Mouse (Mus musculus) left cerebral cortex, postnatal 25 days (tissue): ENCODE results near the gene Ppp1r13b. TPM values are rescaled to one million over a fixed set of nuclear protein-coding genes. Genes with fewer than 3 reads are reported as not detected.
A peak's percentile ranks its signal among the peaks of the same experiment; 100 is the strongest.

Source experiments
- DNase-seq, 2 experiments: peaks; one replicate each; pipeline ENCODE4 v3.0.0; 2022; ENCODE audit warnings: low spot score in 2 of 2, mixed read lengths in 1 of 2
- intact Hi-C: fragments of 180-260 bp; cut with DNase I; formaldehyde crosslinking; loops from one replicate; pipeline ENCODE4 v1.15.1; 2025
- total RNA-seq, 2 experiments: library from RNA; stranded (reverse); gene quantifications; 2 replicates each; pipeline ENCODE4 v1.2.3; 2021

Ppp1r13b gene
- total RNA-seq, 2 experiments from 2014 or later, result 58.4 to 63.9 TPM

DNA sequence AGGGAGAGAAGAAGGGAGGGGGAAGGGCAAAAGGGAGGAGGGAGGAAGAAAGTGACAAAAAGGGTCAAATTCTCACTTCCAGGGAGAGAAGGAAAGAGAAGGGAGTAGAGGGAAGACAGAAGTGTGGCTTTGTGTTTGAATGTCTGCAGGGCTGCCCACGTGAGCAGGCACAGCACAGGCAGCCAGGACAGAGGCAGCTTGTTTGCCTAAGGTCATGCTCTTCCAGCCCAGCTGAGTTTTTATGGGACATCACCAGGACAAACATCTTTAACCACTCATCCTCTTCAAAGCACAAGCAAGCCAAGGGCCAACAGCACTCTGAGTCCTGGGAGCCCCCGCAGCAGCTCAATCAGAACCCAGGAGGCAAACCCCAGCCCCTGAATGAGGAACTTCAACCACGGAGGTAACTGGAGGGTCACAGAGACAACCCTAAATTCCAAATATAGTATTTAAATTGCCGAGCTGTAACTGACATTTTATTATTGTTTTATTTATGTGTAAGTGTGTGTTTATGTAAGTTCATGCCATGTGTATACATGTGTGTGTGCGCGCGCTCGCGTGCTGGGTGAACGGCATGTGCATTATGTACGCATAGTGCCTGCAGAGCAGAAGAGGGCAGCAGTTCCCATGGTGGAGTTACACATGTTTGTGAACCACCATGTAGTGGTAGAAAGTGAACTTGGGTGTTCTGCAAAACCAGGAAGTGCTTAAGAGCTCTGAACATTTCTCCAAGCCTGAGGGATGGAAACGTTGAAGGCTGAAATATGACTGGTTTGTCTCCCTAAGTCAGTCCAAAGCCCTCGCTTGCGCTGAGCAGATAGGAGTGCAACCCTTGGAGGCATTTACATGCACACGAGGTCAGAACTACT is 65.1 kb downstream of the Ppp1r13b start:
- intact Hi-C loops, result no loop called here
- no peak for DNase-seq

DNA sequence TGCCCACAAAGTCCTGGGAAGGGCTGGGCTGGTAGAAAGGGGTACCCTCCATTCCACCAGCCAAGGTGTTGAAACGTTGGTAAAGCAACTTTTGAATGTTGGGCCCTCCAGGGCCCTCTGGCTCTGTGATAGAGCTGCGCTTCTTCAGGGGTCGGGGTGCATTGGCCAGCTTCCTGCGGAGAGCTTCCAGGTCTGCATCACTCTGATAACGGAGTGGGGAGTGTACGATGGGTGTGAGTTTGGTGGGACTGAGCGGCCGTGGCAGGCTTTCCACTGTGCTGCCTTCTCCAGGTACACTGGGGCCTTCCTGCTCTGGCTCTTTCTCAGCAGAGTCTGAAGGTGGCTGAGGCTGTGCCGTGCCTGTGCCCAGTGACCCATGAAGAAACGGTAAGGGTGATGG is 74.5 kb downstream of the Ppp1r13b start:
- intact Hi-C loops, result no loop called here
- no peak for DNase-seq

DNA sequence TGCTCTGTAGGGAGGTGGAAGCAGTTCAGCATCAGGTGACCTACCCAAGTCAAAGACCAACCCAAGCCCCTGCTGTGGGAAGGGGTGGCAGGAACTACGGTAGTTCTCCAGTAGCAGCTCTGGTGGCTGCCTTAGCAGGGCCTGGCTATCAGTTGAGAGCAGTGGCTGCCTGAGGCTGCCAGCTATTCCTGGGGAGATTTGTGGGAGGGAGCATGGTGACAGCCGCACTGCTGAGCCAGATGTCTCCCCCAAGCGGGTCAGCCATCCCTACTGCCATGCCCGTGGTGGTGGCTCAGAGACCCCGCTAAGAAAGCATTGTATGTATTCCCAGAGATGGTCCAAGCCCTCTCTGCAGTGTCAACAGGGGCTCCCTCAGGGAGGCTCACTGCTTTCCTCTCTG is 75.3 kb downstream of the Ppp1r13b start:
- intact Hi-C loops, result no loop called here
- no peak for DNase-seq

DNA sequence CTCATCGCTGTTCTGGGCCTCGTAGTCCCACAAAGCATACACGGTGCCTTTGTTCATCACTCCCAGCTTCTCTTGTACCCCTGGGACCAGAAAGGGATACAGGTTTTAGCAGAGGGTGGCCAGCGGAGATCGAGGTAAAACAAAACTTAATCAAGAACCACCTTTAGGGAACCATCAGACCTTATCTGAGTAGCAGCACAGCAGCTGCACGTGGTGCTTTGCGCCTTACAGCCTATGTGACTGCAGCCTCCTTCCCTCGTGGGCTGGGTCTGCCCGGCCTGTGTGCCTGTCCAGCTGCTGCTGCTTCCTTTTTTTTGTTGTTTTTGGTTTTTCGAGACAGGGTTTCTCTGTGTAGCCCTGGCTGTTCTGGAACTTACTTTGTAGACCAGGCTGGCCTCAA is 77.5 kb downstream of the Ppp1r13b start:
- intact Hi-C loops, result no loop called here

DNA sequence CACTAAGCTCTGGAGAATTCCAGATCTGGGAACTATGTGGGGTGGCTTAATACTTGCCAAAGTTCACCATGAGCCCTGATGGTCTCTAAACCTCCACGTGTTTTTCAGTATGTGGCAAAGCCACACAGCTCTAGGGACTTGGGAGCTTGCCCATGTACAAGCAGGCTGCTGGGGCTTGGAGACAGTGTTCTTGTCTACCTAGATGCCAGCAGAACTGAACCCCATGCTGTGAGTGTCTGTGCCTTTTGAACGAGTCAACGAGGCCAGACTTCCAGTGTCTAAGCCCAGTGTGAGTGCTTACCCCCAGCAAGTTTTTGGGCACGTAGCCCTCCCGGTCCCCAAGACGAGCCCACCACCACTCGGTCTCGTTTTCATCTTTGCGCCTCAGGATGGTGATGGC is 78.0 kb downstream of the Ppp1r13b start:
- intact Hi-C loops, result no loop called here
- no peak for DNase-seq

More for the DNA sequence above, 77.5 kb downstream of the Ppp1r13b start:
- no peak for DNase-seq

DNA sequence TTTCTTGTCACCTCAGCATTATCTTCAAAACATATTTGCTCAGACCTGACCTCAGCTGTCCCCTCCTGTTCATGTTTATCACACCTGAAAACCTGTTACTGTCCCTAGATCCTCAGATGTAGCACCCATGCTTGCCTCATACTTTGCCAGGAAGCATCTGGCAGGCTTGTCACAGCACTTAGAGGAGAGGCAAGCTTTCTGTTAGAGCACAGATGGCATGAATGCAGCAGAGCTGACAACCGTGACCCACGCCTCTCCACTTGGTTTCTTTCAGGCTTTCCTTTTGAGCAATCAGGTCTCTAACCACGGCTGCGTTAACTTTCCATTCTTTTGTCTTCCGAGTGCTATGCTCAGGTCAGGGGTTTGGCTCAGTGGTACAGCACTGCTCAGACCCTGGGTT is 78.5 kb downstream of the Ppp1r13b start:
- intact Hi-C loops, result no loop called here
- peak in 1 of 2 experiments; percentile 56 for DNase-seq

DNA sequence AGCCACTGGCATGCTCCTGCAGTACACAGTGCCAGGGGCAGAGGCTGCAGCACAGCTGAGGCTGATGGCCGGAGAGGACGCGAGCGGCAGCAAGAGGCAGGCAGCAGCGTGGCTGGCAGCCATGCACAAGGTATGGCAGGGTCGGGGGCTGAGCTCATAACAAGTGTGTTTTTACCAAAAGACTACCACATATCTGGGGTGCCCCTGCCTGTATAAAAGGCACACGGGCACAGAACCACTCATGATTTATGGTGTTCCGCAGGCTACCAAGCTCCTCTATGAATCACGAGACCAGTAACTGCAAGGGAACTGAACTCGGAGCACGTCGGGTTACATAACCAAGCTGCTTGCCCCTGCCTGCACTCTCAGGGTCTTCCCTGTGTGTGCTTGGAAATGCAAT is 80.4 kb downstream of the Ppp1r13b start:
- intact Hi-C loops, result no loop called here
- no peak for DNase-seq

DNA sequence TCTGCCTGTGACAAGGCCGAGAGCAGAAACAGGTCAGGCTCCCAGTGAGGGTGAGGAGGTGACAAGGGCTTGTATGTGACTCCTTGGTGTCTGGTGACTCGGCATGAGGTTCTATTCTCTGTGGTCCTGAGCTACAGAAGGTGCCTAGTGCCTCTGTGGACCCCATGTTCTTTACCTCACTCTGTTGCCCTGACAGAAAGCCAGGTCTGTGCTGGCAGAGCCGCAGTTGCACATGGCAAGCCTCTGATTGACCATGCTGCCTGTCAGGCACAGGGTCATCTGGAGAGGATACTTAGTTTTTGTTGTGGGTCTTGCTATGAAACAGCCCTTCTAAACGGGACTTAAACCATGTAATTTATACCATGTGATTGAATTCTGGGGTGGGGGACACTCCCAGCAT is 86.0 kb downstream of the Ppp1r13b start:
- DNase-seq, result no peak
- intact Hi-C loops, result no loop called here

DNA sequence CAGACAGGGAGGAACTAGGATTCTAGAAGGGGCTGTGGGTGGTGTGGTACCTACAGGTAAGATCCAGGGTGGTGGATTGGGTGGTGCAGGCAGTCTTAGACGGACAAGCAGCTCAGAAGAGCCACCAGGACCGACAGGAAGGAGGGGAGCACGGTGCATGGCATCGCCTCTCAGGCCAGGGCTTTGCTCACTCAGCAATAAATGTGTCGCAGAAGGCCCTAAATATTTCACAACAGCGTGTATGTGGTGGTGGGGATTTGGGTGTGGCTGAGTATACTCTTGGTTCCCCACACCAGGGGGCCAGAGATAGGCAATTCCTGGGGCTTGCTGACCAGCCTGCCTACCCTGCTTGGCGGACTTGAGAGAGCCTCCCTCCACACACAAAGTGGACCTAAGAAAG is 87.2 kb downstream of the Ppp1r13b start:
- intact Hi-C loops, result no loop called here
- DNase-seq, result no peak

DNA sequence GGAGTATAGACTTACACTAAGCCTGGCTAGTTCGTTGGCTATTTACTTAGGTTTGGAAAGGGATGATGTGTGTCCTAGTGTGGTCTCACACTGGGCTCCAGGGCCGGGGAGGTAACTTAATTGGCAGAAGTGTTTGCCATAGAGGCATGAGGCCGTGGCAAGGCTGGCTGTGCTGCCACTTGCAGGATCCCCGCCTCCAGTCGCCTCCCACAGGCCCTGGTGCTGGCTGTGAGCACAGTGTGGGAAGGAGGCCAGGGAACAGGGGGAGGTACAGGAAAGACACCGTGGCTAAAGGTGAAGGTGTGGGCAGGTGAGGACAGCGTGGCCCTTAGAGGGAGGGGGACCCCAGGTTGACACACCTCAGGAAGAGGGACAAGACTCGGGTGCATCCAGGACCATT is 88.0 kb downstream of the Ppp1r13b start:
- intact Hi-C loops, result no loop called here
- DNase-seq, result peak in 1 of 2 experiments; percentile 40

DNA sequence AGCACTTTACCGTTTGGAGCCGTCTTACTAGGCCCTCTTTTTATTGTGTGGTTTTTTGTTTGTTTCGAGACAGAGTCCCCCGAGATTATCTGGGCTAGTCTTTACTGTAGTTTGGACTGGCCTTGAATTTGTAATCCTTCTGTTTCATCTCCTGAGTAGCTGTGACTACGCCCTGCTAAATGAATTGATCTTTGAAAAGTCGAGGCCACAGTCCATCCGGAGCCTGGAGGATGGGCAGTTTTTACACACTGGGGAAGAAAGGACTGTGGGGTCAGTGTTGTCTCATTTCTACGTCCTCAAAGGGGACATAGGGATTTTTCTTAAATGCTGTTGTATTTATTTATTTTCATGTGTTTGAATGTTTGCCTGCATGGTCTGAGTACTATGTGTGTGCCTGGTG is 89.9 kb downstream of the Ppp1r13b start:
- intact Hi-C loops, result no loop called here
- no peak for DNase-seq

DNA sequence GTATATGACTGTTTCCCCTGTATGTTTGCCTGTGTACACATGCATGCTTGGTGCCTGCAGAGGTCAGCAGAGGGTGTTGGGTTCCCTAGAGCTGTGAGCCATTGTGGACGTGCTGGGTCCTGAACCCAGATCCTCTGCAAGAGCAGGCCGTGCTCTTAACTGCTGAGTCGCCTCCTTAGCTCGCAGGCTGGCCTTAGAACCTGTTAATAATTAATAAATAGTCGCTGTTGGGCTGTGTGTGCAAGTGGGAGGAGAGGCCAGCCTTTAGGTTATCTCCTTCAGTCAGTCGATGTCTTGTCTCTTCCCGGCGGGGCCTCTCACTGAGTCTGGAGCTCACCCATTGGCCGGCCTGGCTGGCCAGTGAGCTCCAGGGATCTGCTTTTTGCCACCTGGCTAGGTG is 90.9 kb downstream of the Ppp1r13b start:
- intact Hi-C loops, result no loop called here
- no peak for DNase-seq

DNA sequence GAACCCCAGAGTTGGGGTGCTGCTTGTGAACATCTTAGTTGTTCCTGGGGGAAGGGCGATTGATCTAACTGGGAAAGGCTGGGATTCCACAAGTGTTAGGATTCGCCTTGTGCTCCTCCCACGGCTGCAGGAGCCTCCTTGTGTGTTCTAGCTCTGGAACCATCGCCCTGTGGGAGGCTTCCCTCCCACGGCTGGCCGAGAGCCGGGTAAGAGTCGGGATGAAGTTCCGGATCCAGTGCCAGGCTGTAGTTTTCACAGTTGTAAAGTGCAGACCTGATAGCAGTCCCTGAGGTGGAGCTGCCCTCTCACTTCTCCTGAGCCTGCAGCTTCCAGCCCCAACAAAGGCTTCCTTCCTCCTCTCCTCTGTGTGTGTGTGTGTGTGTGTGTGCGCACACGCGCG is 91.4 kb downstream of the Ppp1r13b start:
- intact Hi-C loops, result no loop called here
- DNase-seq, result peak; percentile 67 to 88

DNA sequence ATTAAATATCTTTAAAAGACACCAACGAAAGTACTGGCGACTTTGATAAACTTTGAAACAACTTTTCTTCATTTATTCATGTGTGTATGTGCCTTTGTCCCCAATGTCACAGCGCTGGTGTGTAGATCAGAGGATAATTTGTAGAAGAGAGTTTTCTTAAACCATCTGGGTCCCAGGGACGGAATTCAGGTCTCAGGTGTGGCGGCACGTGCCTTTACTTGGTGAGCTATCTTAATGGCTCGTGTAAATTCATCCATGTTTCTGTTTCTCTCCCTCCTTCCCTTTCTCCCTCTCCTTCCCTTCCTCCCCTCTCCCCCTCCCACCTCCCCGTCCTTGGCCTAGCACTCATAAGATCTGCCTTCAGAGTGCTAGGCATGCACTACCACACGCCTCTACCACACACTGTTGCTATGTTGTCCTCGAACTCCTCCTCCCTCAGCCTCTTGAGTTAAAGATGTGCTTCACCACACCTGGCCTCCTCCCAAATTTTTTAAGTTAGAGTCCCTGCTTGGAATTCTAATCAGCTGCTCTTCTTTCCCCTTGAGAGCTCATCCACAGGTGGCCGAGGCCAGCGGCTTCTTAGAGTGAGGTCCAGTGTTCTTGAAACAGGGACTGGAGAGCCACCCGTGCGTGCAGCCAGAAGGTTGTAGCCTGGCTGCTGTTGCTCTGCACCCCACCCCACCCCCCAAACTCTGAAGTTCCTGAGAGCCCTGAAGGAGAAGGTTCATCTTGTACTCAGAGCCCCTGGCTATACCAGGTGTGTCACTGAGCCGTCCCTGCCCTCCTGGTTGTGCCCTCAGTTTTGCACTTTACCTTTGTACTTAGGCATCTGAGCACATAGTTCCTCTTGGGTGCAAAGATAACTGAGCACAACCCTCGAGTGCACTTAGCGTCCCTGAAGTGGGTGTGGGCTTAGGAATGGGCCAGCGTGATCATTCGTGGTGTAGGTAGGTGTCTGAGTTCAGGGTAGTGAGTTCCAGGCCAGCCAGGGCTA is 92.8 kb downstream of the Ppp1r13b start:
- no peak for DNase-seq
- intact Hi-C loops, result loop anchor here (5.0 kb wide), 1 partner anchor 277 kb away; no protein-coding TSS in a partner anchor

DNA sequence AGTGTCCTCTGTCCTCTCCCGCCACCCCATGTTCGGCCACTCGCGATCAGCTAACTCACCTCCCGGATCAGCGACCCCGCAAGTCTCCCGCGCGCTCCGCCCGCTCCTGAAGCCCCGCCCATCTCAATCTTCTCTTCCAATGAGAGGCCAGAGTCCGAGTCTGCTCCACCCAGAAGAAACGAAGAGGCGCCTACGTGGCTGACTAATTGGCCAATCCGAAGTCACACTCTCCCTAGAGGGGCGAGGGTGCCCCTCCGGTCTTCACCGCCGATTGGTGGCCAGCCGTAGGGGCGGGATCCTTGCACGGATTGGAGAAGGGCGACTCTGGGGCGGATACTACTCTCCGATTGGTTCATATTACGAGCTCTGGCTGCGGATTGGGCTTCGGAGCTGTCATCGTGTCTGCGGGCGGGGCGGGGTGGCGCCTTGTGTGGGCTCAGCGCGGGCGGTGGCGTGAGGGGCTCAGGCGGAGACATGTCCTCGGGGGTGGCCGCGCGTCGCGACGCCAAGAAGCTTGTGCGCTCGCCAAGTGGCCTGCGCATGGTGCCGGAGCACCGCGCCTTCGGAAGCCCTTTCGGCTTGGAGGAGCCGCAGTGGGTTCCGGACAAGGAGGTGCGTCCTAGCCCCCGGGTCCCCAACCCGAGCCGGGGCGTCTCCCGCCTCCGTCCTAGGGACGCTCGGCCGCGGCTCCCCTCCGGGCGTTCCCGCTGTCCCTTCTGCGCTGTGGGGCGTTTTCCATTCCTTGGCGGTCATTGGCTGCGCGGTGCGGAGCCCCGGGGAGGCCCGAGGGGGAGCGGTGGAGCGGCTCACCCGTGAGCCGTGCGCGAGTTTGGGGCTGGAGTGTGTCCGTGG is 93.9 kb downstream of the Ppp1r13b start, which contains the start of the genes Xrcc3 and Zfyve21:
Gene Xrcc3, minus strand, starts transcription at position 108 of the 852 bp plus-strand sequence.
Gene Zfyve21, plus strand, starts transcription at position 405 of the 852 bp plus-strand sequence.
- peak; percentile 97 to 100 for DNase-seq
- intact Hi-C loops, result loop anchor here (5.0 kb wide), 1 partner anchor 278 kb away; no protein-coding TSS in a partner anchor

DNA sequence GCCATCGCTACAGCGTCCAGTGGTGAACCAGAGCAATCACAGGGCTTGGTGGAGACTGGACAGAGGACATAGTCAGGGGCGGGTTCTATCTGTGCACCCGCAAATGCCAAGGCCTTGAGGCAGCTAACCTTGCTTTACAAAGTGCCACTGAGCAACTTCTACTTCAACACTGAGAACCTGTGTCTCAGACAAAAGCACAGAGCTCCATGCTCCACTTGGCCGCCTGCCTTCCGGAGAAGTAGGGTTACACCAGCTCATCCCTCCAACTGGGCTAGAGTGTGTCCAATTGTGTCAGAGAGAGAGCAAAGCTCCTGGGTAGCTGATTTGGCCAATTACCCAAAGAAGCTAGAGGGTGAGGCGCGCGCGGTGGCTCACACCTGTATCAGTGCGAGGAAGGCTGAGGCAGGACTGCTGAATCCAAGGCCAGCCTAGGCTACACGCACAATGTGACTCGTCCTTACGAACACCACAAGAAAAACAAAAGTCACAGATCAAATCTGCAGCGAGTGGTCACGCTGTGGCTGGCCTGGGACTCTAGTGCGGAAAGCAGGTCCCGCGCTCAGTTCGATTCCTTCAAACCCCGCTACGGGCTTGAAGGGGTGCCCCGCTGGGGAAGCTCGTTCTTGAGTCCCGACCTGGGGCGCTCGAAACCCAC is 94.7 kb downstream of the Ppp1r13b start:
- DNase-seq, result no peak
- intact Hi-C loops, result loop anchor here (5.0 kb wide), 1 partner anchor 279 kb away; no protein-coding TSS in a partner anchor

DNA sequence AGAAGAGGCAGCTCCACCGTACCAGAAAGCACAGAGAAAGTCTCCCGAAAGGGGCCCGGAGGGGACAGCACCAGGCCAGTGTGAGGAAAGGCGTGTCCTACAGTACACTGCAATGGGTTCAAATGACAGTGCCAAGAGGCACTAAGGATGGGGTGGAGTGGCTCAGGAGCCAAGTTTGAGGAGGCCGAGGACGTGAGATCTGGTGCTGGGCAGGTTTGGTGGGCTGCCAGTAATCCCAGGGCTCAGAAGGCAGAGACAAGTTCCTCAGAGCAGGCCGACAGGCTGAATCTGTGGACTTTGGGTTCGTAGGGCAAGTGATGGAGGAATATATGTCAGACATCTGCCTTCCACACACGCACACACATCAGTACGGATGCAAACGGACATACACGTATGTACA is 95.3 kb downstream of the Ppp1r13b start:
- no peak for DNase-seq
- intact Hi-C loops, result loop anchor here (5.0 kb wide), 1 partner anchor 280 kb away; no protein-coding TSS in a partner anchor

DNA sequence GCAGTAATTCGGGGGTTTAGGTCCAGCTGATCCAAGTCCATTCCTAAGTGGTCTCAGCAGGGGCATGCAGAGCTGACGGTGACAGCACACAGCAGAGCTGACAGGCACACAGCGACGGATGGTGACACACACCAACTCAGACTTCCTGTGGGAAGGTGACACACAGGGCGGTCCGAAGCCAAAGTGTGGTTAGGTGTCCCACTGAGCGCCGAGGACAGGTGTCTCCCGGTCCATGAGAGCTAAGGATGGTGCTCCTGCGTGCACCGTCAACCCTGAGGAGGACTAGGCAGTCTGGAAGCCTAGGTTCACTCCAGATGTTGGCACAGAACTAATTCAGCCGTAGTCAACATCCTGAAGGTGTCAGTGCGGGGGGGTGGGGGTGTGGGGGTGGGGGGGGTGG is 95.8 kb downstream of the Ppp1r13b start:
- DNase-seq, result no peak
- intact Hi-C loops, result loop anchor here (5.0 kb wide), 1 partner anchor 280 kb away; no protein-coding TSS in a partner anchor
